Mouse (Mus musculus): ENCODE results near the gene Sema6b. TPM values are rescaled to one million over a fixed set of nuclear protein-coding genes. Genes with fewer than 3 reads are reported as not detected.
A peak's percentile ranks its signal among the peaks of the same experiment; 100 is the strongest.

Sema6b gene
- polyA plus RNA-seq, 1 experiment from 2014 or later: 19.0 TPM

DNA sequence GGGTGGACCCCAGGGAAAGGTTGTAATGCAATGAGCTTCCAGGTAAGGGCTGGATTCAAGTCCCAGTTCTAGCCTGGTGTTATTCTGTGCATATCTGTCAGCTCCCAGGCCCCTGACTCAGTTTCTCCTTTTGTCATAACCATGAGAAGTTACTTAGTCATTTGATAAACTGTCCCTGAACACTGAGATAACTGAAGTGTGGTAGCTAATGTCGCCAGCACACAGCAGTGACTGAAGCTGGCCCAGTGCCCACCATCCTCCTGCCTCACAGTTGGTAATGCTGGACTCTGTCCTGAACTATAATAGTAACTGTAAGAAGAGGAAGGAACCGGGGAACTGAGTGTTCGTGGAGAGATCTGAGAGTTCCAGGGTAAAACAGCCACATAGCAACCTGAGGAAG lies 24.4 kb upstream of the Sema6b start:
- Histone ChIP-seq H3K9me3 (no peaks in the 10 kb centered on the region), H3K27ac (no peak overlapping the region; the same call in 1 of the 2 replicates), H3K9ac (no peak overlapping the region), H3K27me3 (replicated peaks) (peaks cover 13% of the 10 kb centered on the region; the same call in 1 of the 2 replicates), H3K4me3 (no peak overlapping the region), H3K36me3 (replicated peaks) (no peaks in the 10 kb centered on the region), H3K4me1 (peaks cover 14% of the 10 kb centered on the region), H3K4me2 (no peak overlapping the region)
- ATAC-seq (replicated peaks): no peak
- 80% methylated on average over 3 of the region's 3 CpGs for WGBS

DNA sequence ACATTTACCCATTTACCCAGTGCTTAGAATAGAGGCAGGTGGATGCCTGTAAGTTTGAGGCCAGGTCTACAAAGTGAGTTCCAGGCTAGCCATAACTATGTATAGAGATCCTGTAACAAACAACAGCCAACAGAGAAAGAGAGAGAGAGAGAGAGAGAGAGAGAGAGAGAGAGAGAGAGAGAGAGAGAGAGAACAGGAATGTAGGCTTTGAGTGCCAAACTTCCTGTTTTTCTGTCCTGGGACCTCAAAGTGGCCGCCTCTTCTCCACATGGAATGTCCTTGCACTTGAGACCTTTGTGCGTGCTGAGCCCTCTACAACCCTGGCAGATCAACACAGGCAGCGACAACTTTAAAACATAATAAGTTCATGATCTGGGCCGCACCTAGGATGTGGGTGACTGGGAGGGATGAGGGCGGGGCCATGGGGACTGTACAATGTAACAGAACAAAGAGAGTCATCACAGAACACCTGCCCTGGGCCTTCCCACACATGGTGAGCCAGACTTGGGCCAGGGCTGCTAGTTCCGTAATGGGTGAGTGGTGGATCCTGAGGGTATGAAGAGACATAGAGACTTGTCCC lies 23.5 kb upstream of the Sema6b start:
- no peak overlapping the region for H3K9ac ChIP-seq
- H3K4me1 ChIP-seq: peaks cover 14% of the 10 kb centered on the region
- no peak overlapping the region for H3K4me2 ChIP-seq
- no peak overlapping the region for H3K4me3 ChIP-seq
- peaks cover 16% of the 10 kb centered on the region; the same call in 1 of the 2 replicates for H3K27me3 ChIP-seq (replicated peaks)
- no peak for ATAC-seq (replicated peaks)
- 81% methylated on average over 6 of the region's 6 CpGs for WGBS
- no peaks in the 10 kb centered on the region for H3K36me3 ChIP-seq (replicated peaks)
- no peaks in the 10 kb centered on the region for H3K9me3 ChIP-seq
- H3K27ac ChIP-seq: no peak overlapping the region

DNA sequence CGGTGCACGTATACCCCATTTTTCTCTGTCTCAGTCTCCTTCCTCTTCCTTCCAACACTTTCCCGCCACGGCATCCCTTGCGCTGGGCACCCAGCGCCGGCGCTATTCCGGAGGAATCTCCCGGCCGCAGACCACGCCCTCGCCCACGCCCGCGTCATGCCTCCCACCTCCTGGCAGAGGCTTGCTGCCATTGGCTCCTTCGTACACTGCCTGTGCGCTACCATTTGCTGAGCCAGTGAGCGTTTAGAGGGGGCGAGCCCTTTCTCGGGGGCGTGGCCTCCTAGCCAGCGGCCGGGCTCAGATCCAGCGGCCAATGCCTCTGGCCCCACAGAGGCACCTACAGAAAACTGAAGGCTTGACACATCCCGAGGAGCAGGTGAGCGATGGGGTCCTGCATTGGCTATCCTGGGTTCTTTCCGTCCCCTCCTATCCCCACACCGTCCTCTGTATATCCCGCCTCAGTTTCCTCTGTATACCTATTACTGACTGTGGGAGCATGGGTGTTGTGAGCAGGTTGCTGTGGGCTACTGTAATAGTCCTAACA lies 22.2 kb upstream of the Sema6b start, which contains the start of gene Tnfaip8l1:
TSS of gene Tnfaip8l1 (plus strand) at position 247 of the 544 bp plus-strand sequence.
- peak within 1 kb of the TSS; percentile 52 for H3K9ac ChIP-seq
- H3K4me2 ChIP-seq: peak within 1 kb of the TSS; percentile 83
- H3K4me1 ChIP-seq: peaks cover 14% of the 10 kb centered on the region
- no peaks in the 10 kb centered on the region for H3K9me3 ChIP-seq
- no peaks in the 10 kb centered on the region for H3K36me3 ChIP-seq (replicated peaks)
- peak within 1 kb of the TSS; percentile 1; the same call in 1 of the 2 replicates for H3K27ac ChIP-seq
- H3K27me3 ChIP-seq (replicated peaks): peaks cover 20% of the 10 kb centered on the region; the same call in 1 of the 2 replicates
- H3K4me3 ChIP-seq: peak within 1 kb of the TSS; percentile 45
- ATAC-seq (replicated peaks): peak; percentile 97
- WGBS: under 1% methylated on average over 30 of the region's 30 CpGs

DNA sequence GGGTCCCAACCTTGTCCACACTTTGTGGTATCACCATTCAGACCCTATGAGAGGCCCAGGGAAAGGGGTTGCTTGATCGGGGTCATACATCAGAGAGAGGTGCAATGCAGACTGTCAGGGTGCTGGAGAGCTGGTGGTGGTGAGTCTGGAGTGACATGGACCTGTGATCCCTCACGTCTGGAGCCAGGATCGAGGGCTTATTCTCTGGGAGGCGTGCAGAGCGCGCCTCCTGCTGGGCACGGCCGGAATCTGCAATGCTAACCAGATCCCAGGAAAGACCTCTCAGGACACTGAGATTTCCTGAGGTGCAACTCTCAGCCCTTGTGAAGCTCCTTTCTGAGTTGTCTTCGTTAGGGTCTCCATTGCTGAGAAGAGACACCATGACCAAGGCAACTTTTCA lies 19.6 kb upstream of the Sema6b start:
- peaks cover 14% of the 10 kb centered on the region for H3K4me1 ChIP-seq
- H3K4me3 ChIP-seq: no peak overlapping the region
- ATAC-seq (replicated peaks): no peak
- H3K27me3 ChIP-seq (replicated peaks): peaks cover 33% of the 10 kb centered on the region; the same call in 1 of the 2 replicates
- H3K36me3 ChIP-seq (replicated peaks): no peaks in the 10 kb centered on the region
- no peak overlapping the region for H3K27ac ChIP-seq
- no peak overlapping the region for H3K4me2 ChIP-seq
- H3K9ac ChIP-seq: no peak overlapping the region
- no peaks in the 10 kb centered on the region for H3K9me3 ChIP-seq
- 4% methylated on average over 9 of the region's 9 CpGs for WGBS

DNA sequence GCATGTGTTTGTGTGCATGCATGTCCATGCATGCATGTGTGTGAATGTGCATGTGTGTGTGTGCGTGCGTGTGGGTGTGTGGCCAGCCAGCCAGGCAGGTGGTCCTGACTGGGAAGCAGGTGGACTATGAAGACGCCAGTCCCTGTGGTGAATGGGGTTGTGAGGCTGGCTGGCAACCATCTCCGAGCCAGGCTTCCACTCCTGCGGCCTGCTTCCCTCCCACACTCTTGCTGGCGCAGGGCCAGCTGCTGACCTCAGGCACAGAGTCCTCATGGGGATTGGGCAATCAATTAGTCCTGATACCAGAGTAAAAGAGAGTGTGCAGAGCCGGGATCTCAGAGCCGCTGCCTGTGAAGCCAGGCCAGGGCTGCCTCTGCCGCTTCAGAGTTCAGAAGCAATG lies 13.5 kb upstream of the Sema6b start:
- WGBS: 27% methylated on average over 9 of the region's 9 CpGs

DNA sequence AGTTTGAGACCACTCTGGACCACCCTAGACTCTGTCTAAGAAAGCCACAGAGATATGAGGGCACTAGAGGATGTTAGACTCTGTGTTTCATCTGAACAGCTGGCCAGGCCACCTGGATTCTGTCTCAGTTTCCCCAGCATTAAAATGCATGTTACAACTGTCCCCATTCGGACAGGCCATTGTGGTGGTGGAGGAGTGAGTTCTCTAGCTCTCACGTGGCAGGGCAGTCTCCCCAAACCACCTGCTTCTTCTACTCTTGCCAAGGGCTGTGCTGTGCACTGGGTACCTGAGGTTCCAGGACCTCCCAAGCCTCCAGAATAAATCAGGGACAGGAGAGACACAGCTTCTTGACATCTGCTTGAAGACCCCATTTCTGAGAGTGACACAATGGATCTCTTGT lies 9.8 kb upstream of the Sema6b start:
- Histone ChIP-seq H3K4me1 (peaks cover 20% of the 10 kb centered on the region), H3K9me3 (no peaks in the 10 kb centered on the region), H3K4me3 (no peak overlapping the region), H3K27ac (no peak overlapping the region), H3K27me3 (replicated peaks) (peaks cover 8% of the 10 kb centered on the region), H3K4me2 (no peak overlapping the region), H3K36me3 (replicated peaks) (no peaks in the 10 kb centered on the region), H3K9ac (no peak overlapping the region)
- 52% methylated on average over 2 of the region's 2 CpGs for WGBS
- ATAC-seq (replicated peaks): no peak; the same call in 1 of the 2 replicates

More for the DNA sequence above, 13.5 kb upstream of the Sema6b start:
- no peak overlapping the region for H3K4me2 ChIP-seq
- no peak overlapping the region for H3K9ac ChIP-seq
- H3K4me1 ChIP-seq: peaks cover 9% of the 10 kb centered on the region
- peaks cover 24% of the 10 kb centered on the region for H3K27me3 ChIP-seq (replicated peaks)
- no peak overlapping the region for H3K27ac ChIP-seq
- H3K9me3 ChIP-seq: no peaks in the 10 kb centered on the region
- no peak overlapping the region for H3K4me3 ChIP-seq
- no peaks in the 10 kb centered on the region for H3K36me3 ChIP-seq (replicated peaks)
- ATAC-seq (replicated peaks): peak; percentile 22; the same call in 1 of the 2 replicates

DNA sequence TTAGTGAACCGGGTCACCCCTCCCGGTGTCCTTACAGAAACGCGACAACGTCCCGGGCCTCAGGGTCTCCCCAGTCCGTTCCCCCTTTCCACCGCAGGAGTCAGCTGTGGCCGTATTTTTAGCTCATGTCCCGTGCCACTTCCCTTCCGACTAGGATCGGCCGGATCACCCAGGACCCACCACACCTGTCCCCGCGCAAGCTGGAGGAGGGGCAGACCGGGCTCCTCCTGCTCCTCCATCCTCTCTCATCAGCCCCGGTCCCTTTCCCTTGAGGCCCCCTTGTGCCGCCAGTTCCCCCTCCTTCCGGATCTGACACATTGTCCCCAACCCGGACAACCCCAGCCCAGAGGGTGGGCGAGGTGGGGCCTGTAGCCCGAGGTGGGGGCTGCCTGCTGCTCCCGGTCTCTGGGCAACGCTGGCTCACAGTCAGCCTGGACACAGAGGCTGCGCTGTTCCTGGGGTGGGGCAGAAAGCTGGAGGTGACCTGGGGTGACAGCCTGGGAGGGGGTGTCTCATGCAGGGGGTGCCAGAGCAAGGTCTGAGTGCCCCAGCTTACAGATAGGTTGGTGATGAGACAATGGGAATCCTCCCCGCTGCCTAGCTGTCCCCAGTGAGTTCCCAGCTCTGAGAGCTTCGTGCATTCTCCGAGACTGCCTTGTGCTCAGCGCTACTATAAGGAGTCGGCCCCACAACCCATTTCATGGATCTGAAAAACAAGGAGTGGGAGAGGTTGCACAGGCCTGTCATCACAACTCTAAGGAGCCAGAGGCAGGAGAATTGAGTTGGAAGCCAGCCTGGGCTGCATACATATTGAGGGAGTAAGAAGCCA lies 8.9 kb upstream of the Sema6b start:
- WGBS: 2% methylated on average over 30 of the region's 30 CpGs
- peak; percentile 41 for ATAC-seq (replicated peaks)
- Histone ChIP-seq H3K4me3 (peak overlapping the region; percentile 39), H3K9ac (peak overlapping the region; percentile 59), H3K36me3 (replicated peaks) (no peaks in the 10 kb centered on the region), H3K9me3 (no peaks in the 10 kb centered on the region), H3K27me3 (replicated peaks) (peaks cover 7% of the 10 kb centered on the region), H3K4me1 (peaks cover 20% of the 10 kb centered on the region), H3K27ac (no peak overlapping the region), H3K4me2 (peak overlapping the region; percentile 90)

DNA sequence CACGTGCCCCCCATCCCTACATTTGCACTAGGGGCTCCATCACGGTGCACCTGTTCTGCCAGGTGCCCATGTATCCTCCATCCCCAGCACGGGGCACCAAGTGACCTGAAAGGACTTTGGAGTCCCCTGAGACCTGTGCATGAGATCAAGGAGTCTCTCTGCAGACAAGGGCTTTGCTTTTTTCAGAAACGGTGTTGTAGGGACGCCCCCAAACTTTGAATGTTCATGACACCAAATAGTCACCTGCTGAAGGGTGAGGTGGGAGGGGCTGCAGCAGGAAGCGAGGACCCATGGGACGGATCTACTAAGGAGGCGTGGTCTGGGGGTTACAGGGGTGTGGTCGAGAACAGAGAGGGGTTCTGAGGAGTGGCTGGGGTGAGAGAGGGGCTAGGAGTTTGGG lies 8.1 kb upstream of the Sema6b start:
- peak; percentile 19 for ATAC-seq (replicated peaks)
- H3K27me3 ChIP-seq (replicated peaks): peaks cover 7% of the 10 kb centered on the region
- no peak overlapping the region for H3K27ac ChIP-seq
- WGBS: 21% methylated on average over 9 of the region's 9 CpGs
- no peaks in the 10 kb centered on the region for H3K9me3 ChIP-seq
- H3K4me1 ChIP-seq: peaks cover 20% of the 10 kb centered on the region
- H3K4me3 ChIP-seq: peak overlapping the region; percentile 39
- peak overlapping the region; percentile 90 for H3K4me2 ChIP-seq
- peak overlapping the region; percentile 59 for H3K9ac ChIP-seq
- H3K36me3 ChIP-seq (replicated peaks): no peaks in the 10 kb centered on the region

DNA sequence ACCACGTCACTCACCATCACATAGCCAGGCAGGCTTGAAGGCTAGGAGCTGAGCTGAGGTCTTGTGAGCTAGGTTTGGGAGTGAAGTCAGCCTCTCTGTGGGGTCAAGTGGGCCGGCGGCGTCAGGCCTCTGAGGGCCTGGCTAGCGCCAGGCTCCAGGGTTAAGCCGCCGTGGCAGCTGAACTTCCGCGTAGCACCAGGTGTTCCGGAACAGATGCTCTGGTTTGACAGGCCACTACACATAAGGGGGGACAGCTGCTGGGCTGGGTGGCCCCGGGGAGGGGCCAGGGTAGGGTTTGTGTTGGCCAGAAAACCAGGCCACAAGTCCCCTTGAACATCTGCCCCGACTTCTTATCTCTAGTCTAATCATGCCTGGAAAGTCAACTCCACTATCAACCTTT lies 7.3 kb upstream of the Sema6b start:
- 64% methylated on average over 12 of the region's 12 CpGs for WGBS
- Histone ChIP-seq H3K4me1 (peaks cover 22% of the 10 kb centered on the region), H3K27ac (no peak overlapping the region), H3K4me2 (no peak overlapping the region), H3K27me3 (replicated peaks) (peaks cover 7% of the 10 kb centered on the region), H3K9me3 (no peaks in the 10 kb centered on the region), H3K4me3 (no peak overlapping the region), H3K36me3 (replicated peaks) (no peaks in the 10 kb centered on the region), H3K9ac (no peak overlapping the region)
- ATAC-seq (replicated peaks): no peak

DNA sequence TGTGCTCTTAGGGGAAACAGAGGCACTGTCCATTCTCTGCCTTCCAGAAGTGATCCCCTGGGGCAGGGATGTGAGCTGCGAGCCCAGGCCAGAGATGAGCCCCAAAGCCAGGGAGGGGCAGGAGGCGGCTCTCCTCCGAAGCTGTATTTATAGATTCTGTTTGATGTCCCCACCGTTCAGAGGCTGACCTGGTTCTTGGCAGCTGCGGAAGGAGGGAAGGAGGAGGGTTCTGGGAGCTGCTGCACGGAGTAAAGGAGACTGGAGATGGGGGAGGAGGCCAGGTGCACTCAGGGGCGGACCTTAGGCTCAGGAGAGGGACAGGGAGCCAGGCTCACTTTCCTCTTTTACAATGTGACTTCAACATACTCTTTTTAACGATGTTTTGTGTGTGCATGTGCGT lies 6.0 kb upstream of the Sema6b start:
- Histone ChIP-seq H3K4me3 (no peak overlapping the region), H3K4me1 (peaks cover 35% of the 10 kb centered on the region), H3K36me3 (replicated peaks) (no peaks in the 10 kb centered on the region), H3K27me3 (replicated peaks) (peaks cover 11% of the 10 kb centered on the region), H3K9ac (no peak overlapping the region), H3K27ac (peak overlapping the region; percentile 9; the same call in 1 of the 2 replicates), H3K4me2 (no peak overlapping the region), H3K9me3 (no peaks in the 10 kb centered on the region)
- no peak for ATAC-seq (replicated peaks)
- WGBS: 22% methylated on average over 9 of the region's 9 CpGs

DNA sequence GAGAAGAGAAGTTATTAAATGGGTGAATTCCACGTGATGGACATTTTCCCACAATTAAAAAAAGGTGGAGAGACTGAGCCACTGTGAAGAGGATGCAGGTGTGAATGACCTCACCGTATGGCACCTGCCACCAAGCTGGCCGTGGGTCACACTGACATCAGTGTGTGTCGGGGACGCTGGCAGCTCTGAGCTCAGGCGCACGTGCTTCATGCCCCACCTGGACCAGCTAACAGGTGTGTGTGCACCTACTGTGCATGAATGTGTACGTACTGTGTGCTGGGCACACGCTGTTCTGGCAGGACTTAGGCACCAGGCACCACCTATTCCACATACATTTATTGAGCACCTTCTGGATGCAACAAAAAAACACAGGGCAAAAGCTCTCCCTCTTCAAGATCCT lies 4.4 kb upstream of the Sema6b start:
- Histone ChIP-seq H3K4me2 (no peak overlapping the region), H3K9me3 (no peaks in the 10 kb centered on the region), H3K4me3 (no peak overlapping the region), H3K27me3 (replicated peaks) (0 out of 2 replicates have a peak, but pooled peaks cover 8% of the 10 kb centered on the region), H3K4me1 (peaks cover 44% of the 10 kb centered on the region), H3K36me3 (replicated peaks) (no peaks in the 10 kb centered on the region), H3K9ac (no peak overlapping the region), H3K27ac (no peak overlapping the region)
- 74% methylated on average over 9 of the region's 9 CpGs for WGBS
- no peak for ATAC-seq (replicated peaks)

All from midbrain, embryonic 15.5 days (tissue).